Mouse (Mus musculus): ENCODE results near the gene Irgm1.

DNA sequence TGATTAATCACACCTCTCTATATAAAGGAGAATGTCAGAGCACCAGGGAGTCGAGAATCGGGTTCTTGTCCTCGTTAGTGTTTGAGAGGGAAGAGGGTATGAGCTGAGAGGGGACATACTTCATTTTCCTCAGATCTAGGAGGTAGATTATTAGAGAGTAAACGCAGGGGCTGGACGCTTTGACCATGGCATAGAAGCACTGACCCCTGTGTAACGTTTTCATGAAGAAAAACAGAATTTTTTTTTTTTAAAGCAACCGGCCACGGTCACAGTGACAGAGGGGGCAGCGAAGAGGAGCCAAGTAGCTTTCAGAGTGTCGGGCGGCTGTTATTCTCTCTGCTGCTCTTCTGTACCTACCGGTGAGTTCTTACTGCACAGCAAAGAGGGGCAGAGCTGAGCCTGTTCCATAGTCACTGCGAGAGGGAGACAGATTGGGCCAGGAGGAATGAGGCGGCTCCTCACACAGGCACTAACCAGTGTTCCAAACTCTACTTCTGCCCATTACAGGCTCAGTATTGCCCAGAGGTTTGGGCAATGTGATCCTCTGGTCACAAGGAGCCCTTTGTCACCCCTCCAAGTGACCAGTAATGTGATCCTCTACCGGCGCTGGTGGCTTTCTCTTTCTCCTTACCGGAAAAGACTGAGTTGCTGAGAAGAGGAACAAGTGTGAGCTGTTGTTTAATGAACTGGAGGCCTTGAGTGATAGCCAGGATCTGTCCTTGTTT, 496 bp upstream of the Irgm1 start:
- TF ChIP-seq CTCF (IDR thresholded peaks at IDR 0.05; ENCODE audit: low read depth) (no peak), EP300 (IDR thresholded peaks at IDR 0.05; ENCODE audit: low read depth) (no peak)

All from heart, postnatal 0 days (tissue).